Mouse (Mus musculus) brain, embryonic 14.5 days (tissue): ENCODE results near the gene Hoxb2.

Experiments
- CTCF ChIP-seq: fragments of 200-500 bp; IDR thresholded peaks from 2 replicates; pipeline ENCODE4 v1.5.1; 2012; ENCODE audit warnings: inconsistent platforms, mild to moderate bottlenecking, moderate library complexity, borderline replicate concordance; ENCODE audit not compliant: insufficient read depth, insufficient read length; ENCODE audit errors: extremely low read depth
- POLR2A ChIP-seq: fragments of 200-500 bp; IDR thresholded peaks from 2 replicates; pipeline ENCODE4 v1.6.1; 2012; ENCODE audit warnings: mild to moderate bottlenecking, inconsistent platforms, borderline replicate concordance; ENCODE audit not compliant: poor library complexity, insufficient read depth, insufficient read length, severe bottlenecking; ENCODE audit errors: extremely low read depth

GRCm38 (mm10) chr11:96309288-96309687 lies 41.0 kb upstream of the Hoxb2 start:
- TF ChIP-seq CTCF, result no peak
- TF ChIP-seq POLR2A, result no peak
